Mouse (Mus musculus) cerebellum, adult 18-20 months (tissue): Measurements from ENCODE around the gene Kcne2.
A peak's percentile ranks its signal among the peaks of the same experiment; 100 is the strongest.

Source experiments
- DNase-seq, 2 experiments: peaks; one replicate each; pipeline ENCODE4 v3.0.0; 2021

Kcne2 gene

DNA sequence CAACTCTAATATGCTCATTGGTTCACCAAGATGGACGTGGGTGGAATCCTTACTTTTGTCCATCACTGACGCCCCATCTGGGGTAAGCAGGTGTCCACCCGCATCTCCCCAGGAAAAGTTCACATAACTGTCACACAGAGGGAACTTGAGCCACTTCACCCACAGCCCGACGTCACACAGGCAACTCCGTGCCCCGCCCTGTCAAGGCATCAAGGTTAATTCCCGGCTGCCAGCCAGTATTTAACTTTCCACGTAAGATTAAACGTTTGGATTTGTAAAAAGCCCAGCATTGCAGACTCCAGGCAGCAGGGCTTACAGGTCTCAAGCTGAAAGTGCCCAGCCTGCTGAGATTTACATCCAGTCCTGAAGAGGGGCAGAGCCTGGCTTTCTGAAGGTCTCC lies at the start of gene Kcne2:
TSS of gene Kcne2 (plus strand) at position 289 of the 400 bp plus-strand sequence.
- no peak for DNase-seq

- no peak for DNase-seq
Measured at GRCm38 (mm10) chr16:92245909-92246308, 46.3 kb upstream of the Kcne2 start.

GRCm38 (mm10) chr16:92246974-92247373 lies 45.2 kb upstream of the Kcne2 start:
- no peak for DNase-seq

DNA sequence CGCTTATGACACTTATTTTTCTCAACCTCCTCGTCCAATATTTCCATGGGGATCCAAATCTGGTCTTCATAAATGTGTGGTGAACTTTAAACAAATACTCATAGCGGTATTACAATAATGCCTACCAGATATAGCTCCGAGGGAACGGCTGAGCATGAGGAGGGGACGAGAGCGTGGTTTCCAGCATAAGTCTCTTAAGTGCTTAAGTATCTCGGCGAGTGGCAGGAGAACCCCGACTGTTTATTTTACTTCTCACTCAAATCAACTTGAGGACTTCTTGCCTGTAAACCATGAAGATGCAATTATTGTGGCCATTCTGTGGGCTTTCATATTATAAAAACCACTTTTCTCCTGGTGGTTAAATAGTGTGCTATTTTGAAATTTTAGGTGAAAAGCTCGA lies 44.5 kb upstream of the Kcne2 start:
- no peak for DNase-seq

- DNase-seq: no peak
Measured at GRCm38 (mm10) chr16:92249681-92250080, 42.5 kb upstream of the Kcne2 start.

- DNase-seq: no peak
Measured at GRCm38 (mm10) chr16:92250452-92250851, 41.7 kb upstream of the Kcne2 start.

GRCm38 (mm10) chr16:92254316-92254715 lies 37.9 kb upstream of the Kcne2 start:
- DNase-seq: no peak

DNA sequence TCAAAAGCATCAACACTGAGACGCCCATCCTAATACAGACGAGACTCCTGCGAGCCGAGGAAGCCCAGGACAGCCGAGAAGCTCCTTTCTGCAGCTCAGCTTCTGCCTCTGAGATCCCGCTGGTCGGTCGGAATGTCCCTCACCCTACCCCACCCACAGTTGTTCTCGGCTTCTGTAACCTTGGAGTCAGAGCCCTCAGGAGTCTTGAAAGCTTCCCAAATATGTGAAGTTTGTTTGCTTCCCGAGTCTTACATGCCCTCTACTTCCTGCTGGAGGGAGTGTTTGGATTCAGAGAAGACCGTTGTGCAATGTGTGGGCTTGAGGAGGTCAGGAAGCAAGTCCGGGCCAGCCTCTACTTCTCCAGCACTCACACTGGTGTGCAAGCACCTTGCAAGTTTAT lies 24.3 kb upstream of the Kcne2 start:
- DNase-seq: no peak

- no peak for DNase-seq
Measured at GRCm38 (mm10) chr16:92274516-92274915, 17.7 kb upstream of the Kcne2 start.

GRCm38 (mm10) chr16:92275526-92275925 lies 16.7 kb upstream of the Kcne2 start:
- no peak for DNase-seq

DNA sequence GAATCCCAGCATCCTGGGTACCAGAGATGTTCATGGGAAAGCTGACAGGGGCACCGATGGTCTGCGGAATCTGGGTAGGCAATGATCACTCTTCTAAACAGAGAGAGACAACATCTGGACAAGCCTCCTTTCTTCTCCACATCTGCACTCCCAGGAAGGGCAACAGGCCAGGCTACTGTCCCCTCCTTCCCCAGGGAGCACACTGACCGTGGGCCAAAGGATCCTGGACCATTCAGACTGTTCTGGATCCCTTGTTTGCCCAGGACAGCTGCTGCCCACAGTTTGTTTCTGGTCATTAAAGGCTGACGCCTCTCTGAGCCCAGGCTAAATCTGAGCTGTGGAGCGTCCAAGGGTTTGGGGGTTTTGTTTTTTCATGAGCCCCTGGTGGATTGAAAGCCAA lies 9.5 kb upstream of the Kcne2 start:
- DNase-seq: no peak

- DNase-seq: no peak
Measured at GRCm38 (mm10) chr16:92285068-92285467, 7.1 kb upstream of the Kcne2 start.

- DNase-seq: peak; percentile 85 to 88
Measured at GRCm38 (mm10) chr16:92286609-92287008, 5.6 kb upstream of the Kcne2 start.

- DNase-seq: no peak
Measured at GRCm38 (mm10) chr16:92288778-92289177, 3.4 kb upstream of the Kcne2 start.

DNA sequence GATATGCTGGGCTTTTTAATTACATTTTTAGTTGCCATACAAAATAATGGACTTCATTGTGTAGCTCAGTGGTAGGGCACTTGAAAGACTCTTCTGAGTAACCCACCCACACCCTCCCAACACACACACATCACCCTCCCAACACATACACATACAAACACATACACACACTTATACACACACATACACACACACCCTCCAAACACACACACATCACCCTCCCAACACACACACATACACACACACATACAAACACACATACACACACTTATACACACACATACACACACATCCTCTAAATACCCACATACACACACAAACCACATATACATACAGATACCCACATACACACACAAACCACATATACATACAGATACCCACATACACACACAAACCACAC lies 2.1 kb upstream of the Kcne2 start:
- no peak for DNase-seq

DNA sequence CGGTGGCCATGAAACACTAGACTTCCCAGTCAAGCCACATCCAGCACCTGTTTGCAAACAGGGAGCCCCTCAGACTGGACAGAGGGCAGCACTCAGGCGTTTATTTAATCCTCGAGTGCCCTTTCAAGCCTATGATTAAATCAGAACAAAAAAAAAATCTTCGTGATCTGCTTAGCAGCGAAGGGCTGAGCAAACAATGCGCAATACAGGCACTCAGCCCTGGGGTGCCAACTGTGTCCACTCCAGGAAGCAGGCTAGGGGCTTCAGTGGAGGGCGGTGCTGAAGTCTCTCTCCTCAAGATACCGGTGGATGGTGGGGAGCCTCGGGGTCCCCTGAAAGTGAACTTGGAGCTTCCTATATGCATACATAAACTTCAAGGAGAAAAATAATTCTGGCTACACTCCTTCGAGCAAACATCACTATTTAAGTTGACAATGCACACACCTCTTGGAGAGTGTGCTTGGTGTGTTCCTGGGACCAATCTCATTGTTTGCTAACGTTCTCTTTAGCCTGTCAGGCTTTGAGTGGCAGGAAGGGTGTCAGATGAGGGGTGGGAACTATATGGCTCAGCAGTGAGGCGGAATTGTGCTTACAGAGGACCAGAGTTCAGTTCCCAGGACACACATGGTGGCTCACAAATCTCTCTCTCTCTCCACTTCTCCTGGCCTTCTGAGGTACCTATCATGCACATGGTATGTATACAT lies 2.2 kb downstream of the Kcne2 start:
- no peak for DNase-seq

GRCm38 (mm10) chr16:92295328-92295727 lies 3.1 kb downstream of the Kcne2 start:
- DNase-seq: no peak

DNA sequence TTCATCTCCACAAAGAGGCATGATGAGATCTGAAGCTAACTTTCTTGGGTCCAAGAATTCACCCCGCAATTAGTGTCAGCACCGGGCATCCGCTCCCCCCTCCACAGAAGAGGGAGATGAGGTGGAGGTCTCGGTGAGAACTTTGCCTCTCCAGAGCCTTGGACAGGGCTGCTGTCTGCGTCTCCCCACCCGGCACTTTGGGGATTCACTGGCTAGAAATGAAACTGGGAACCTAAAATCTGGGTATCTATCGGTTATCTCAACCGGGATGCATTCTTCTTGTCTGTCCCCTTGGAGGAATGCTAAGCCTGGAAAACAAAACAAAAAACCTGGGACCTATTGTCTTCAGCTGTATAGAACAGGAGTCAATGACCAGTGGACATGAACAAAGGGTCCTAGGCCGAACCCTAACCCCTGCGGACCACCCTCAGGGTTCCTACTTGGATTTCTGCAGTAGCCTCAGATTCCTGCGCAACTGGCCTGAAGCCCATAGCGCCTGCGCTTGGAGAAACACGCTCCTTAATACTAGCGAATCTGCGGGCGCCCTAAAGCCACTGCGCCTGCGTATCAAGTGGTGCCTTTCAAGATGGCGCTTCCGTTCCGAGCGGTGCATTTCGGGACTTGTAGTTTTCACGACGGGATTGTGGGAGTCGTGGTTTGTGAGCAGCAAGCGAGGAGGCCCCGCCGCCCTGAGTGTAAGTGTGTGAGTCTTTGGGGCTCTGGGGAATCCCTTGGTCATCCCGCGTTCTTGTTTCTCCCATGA lies 8.6 kb downstream of the Kcne2 start, which contains the start of gene Smim11:
TSS of gene Smim11 (plus strand) at position 638 of the 763 bp plus-strand sequence.
- peak; percentile 95 to 99 for DNase-seq

- peak in 1 of 2 experiments; percentile 45 for DNase-seq
Measured at GRCm38 (mm10) chr16:92301412-92301806, 9.2 kb downstream of the Kcne2 start.

DNA sequence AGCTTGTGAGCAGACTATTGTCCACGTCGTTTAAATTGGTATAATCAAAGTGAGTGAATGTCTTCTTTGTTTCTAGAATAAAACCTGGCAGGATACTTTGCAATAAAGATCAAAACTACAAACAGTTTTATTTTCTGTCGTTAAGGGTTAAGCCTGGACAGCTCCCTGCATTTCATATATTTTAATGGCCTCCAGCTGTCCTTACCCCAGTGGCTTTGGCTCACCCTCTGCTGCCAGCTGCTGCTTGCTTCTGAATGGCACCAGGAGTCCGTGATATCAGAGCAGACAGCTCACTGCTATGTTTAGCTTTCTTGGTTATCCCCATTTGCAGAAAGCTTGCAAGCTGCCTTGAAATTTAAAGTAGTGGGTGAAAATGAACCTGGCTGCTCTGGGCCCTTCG lies 9.8 kb downstream of the Kcne2 start:
- DNase-seq: no peak

DNA sequence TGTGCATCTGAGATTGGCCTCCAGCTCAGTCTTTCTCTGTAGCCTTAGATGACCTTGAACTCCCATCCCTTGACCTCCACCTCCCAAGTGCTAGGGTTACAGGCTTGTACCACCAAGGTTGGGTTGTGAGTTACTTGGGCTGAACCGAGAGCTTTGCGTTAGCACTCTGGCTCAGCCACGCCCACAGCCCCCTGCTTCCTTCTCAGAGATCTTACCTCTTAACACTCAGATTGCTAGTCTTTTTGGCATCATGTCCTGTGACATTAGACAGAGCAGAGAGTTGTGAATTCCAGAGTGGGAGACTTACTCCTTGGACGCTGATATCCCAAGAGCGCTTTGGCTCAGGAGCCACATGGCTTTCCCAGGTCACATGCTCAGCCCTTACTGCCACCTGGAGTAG lies 10.3 kb downstream of the Kcne2 start:
- DNase-seq: no peak

DNA sequence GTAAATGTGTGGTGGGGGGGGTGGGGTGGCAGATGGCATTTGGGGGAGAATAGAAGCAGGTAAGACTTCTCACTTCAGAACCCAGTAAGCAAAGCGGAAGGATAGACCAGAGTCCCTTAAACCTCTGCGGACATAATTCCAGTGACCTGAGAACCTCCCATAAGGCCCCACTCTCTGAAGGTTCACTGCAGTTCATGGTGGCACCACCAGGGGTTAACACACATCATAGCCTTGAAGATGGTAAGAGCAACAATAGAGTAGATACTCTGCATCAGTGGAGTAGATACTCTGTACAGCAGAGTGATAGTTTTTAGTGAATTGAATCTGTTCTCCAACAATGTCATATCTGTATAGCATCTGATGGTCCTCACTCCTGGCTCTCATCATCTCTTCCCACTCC lies 13.3 kb downstream of the Kcne2 start:
- DNase-seq: no peak

GRCm38 (mm10) chr16:92307947-92308346 lies 15.8 kb downstream of the Kcne2 start:
- no peak for DNase-seq

DNA sequence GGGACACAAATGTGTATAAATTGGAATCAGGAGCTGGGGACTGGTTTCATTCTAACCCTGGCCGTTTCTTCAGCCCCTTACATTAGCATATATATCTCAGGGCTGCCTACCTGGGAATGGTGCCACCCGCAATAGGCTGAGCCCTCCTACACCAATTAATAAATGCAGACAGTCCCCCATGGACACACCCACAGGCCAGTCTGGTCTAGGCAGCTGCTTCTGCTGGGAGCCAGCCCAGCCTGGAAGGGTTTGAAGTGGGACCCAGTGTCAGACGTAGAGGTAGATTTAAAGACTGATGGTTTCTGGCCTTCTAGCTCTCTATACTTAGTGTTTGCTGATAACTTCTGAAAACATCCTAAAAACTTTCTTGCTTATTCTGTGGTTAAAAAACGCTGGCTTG lies 16.9 kb downstream of the Kcne2 start:
- DNase-seq: no peak
